Mouse (Mus musculus) G1E (cell line): ENCODE data around the gene Cenpa.

Experiments used
- CTCF ChIP-seq: IDR thresholded peaks from 2 replicates; pipeline ENCODE4 v1.5.1; 2012; ENCODE audit warnings: low read depth, low read length, inconsistent platforms, mixed read lengths
- GATA1 ChIP-seq: IDR thresholded peaks from 2 replicates; pipeline ENCODE4 v1.6.1; 2012; ENCODE audit warnings: borderline replicate concordance, low read length, inconsistent platforms, mixed read lengths
- POLR2AphosphoS5 ChIP-seq: IDR thresholded peaks from 2 replicates; pipeline ENCODE4 v1.6.1; 2012; ENCODE audit warnings: low read depth, low read length, inconsistent platforms; ENCODE audit not compliant: insufficient replicate concordance
- TAL1 ChIP-seq: conservative IDR thresholded peaks from 2 replicates; pipeline ENCODE4 v1.6.1; 2012; ENCODE audit warnings: low read depth, low read length, inconsistent platforms, mixed read lengths

- no peak for TF ChIP-seq CTCF
- TF ChIP-seq POLR2AphosphoS5 = no peak
- TF ChIP-seq TAL1 = no peak
- no peak for TF ChIP-seq GATA1
Observed at GRCm38 (mm10) chr5:30701866-30702265, 35.3 kb downstream of the Cenpa start.
